Mouse (Mus musculus) left cerebral cortex, adult 8-10 months (tissue): Measurements from ENCODE around the gene Ifna7. TPM values are rescaled to one million over a fixed set of nuclear protein-coding genes. Genes with fewer than 3 reads are reported as not detected.
"Not testable (repeated sequence)": the region's sequence is repeated elsewhere in the genome, so short reads cannot be mapped to it uniquely, and the experiment has no call there.

Experiments used
- DNase-seq, 2 experiments: peaks; one replicate each; pipeline ENCODE4 v3.0.0; 2022; ENCODE audit warnings: low spot score in 2 of 2
- total RNA-seq, 4 experiments: library from RNA; stranded (reverse); gene quantifications; 2 replicates each; pipeline ENCODE4 v1.2.4; 2022

Ifna7 gene
- not detected for total RNA-seq

DNA sequence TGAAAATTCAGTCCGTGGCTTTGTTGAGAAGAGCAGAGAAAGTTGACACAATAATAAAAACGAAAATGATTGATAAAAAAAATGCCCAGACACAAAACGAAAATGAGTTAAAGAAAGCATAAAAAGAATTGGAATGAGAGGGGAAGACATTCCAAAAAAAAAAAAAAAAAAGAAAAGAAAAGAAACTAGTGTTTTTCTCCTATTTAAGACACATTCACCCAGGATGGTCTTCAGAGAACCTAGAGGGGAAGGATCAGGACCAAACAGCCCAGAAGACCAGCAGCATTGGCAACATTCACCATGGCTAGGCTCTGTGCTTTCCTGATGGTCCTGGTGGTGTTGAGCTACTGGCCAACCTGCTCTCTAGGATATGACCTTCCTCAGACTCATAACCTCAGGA, at the start of gene Ifna7:
Gene Ifna7 (plus strand): TSS at position 301 of the 400 bp plus-strand sequence.
- no peak for DNase-seq

DNA sequence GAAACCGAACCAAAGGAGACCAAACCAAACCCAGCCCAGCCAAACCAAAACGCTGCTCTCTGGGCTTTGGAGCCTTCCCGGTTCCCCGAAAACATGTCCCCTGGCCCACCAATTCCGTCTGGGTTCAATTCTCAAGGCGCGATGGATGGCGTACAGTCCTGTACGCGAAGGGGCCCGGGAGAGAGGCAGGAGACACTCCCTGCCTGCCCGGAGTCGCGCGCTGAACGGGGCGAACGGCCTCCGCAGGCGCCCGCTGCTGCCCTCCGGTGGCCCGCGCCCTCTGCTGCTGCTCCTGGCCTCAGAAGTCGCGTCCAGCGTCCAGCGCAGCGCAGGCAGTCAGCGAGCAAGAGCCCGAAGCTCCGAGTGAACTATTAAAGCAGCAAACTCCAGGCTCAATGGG, 42.5 kb upstream of the Ifna7 start, which contains the start of gene Gm13290:
Gene Gm13290 (plus strand): TSS at position 301 of the 400 bp plus-strand sequence.
- DNase-seq: not testable (repeated sequence)

DNA sequence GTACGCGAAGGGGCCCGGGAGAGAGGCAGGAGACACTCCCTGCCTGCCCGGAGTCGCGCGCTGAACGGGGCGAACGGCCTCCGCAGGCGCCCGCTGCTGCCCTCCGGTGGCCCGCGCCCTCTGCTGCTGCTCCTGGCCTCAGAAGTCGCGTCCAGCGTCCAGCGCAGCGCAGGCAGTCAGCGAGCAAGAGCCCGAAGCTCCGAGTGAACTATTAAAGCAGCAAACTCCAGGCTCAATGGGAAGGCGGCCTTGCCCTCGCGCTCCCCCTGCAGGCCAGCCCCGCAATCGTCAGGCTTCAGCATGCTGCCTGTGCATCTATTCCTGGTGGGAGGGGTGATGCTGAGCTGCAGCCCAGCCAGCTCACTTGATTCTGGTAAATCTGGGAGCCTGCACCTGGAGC, 39.4 kb upstream of the Ifna7 start, which contains the start of gene Gm13289:
Gene Gm13289 (plus strand): TSS at position 301 of the 400 bp plus-strand sequence.
- DNase-seq: not testable (repeated sequence)

DNA sequence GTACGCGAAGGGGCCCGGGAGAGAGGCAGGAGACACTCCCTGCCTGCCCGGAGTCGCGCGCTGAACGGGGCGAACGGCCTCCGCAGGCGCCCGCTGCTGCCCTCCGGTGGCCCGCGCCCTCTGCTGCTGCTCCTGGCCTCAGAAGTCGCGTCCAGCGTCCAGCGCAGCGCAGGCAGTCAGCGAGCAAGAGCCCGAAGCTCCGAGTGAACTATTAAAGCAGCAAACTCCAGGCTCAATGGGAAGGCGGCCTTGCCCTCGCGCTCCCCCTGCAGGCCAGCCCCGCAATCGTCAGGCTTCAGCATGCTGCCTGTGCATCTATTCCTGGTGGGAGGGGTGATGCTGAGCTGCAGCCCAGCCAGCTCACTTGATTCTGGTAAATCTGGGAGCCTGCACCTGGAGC, 36.5 kb upstream of the Ifna7 start, which contains the start of gene Gm13272:
Gene Gm13272 (plus strand): TSS at position 301 of the 400 bp plus-strand sequence.
- DNase-seq: not testable (repeated sequence)

DNA sequence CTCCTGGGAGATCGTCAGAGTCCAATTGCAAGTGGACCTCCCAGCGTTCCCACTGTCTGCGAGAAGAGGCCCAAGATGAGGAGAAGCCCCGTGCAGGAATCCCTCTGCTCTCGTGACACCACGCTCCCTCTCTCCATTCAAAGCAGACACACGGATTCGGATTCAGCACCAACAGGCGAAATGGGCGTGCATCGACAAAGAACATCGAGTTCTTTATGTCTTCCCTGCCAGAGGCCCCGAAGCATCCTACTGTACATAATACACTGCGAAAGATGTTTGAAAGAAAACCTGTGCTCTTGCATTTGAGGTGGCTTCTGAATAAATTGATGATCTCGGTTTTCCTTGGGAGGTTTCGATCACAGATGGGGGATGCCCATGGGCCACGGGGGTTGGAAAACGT, 35.7 kb upstream of the Ifna7 start:
- not testable (repeated sequence) for DNase-seq

DNA sequence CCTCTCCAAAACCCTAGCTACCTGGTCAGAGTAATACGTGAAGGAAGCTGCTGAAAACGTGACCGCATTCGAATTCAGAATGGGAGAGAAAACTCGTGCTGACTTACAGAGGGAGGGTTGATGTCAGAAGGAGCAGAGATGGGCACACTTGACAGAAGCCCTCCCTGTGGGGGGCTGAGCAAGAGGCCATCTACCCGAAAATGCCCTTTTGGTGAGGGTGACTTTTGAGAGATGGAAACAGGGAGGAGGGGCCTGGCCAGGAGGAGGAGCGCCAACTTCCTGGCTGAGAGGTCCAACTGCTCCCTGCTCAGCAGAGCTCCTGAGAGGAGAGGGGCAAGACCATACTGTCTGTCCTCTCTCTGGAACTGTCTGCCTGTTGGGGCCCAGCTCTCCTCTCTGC, 34.2 kb upstream of the Ifna7 start, which contains the start of gene Ifnz:
Gene Ifnz (plus strand): TSS at position 301 of the 400 bp plus-strand sequence.
- DNase-seq: not testable (repeated sequence)

DNA sequence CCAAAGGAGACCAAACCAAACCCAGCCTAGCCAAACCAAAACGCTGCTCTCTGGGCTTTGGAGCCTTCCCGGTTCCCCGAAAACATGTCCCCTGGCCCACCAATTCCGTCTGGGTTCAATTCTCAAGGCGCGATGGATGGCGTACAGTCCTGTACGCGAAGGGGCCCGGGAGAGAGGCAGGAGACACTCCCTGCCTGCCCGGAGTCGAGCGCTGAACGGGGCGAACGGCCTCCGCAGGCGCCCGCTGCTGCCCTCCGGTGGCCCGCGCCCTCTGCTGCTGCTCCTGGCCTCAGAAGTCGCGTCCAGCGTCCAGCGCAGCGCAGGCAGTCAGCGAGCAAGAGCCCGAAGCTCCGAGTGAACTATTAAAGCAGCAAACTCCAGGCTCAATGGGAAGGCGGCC, 33.7 kb upstream of the Ifna7 start:
- DNase-seq: not testable (repeated sequence)

DNA sequence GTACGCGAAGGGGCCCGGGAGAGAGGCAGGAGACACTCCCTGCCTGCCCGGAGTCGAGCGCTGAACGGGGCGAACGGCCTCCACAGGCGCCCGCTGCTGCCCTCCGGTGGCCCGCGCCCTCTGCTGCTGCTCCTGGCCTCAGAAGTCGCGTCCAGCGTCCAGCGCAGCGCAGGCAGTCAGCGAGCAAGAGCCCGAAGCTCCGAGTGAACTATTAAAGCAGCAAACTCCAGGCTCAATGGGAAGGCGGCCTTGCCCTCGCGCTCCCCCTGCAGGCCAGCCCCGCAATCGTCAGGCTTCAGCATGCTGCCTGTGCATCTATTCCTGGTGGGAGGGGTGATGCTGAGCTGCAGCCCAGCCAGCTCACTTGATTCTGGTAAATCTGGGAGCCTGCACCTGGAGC, 30.6 kb upstream of the Ifna7 start, which contains the start of gene Gm13276:
Gene Gm13276 (plus strand): TSS at position 301 of the 400 bp plus-strand sequence.
- not testable (repeated sequence) for DNase-seq

DNA sequence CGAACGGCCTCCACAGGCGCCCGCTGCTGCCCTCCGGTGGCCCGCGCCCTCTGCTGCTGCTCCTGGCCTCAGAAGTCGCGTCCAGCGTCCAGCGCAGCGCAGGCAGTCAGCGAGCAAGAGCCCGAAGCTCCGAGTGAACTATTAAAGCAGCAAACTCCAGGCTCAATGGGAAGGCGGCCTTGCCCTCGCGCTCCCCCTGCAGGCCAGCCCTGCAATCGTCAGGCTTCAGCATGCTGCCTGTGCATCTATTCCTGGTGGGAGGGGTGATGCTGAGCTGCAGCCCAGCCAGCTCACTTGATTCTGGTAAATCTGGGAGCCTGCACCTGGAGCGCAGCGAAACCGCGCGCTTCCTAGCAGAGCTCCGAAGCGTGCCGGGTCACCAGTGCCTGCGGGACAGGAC, 27.6 kb upstream of the Ifna7 start, which contains the start of gene Gm13277:
Gene Gm13277 (plus strand): TSS at position 231 of the 400 bp plus-strand sequence.
- peak; percentile 34 to 37 for DNase-seq

DNA sequence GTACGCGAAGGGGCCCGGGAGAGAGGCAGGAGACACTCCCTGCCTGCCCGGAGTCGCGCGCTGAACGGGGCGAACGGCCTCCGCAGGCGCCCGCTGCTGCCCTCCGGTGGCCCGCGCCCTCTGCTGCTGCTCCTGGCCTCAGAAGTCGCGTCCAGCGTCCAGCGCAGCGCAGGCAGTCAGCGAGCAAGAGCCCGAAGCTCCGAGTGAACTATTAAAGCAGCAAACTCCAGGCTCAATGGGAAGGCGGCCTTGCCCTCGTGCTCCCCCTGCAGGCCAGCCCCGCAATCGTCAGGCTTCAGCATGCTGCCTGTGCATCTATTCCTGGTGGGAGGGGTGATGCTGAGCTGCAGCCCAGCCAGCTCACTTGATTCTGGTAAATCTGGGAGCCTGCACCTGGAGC, 24.8 kb upstream of the Ifna7 start, which contains the start of gene Gm13278:
Gene Gm13278 (plus strand): TSS at position 301 of the 400 bp plus-strand sequence.
- not testable (repeated sequence) for DNase-seq

DNA sequence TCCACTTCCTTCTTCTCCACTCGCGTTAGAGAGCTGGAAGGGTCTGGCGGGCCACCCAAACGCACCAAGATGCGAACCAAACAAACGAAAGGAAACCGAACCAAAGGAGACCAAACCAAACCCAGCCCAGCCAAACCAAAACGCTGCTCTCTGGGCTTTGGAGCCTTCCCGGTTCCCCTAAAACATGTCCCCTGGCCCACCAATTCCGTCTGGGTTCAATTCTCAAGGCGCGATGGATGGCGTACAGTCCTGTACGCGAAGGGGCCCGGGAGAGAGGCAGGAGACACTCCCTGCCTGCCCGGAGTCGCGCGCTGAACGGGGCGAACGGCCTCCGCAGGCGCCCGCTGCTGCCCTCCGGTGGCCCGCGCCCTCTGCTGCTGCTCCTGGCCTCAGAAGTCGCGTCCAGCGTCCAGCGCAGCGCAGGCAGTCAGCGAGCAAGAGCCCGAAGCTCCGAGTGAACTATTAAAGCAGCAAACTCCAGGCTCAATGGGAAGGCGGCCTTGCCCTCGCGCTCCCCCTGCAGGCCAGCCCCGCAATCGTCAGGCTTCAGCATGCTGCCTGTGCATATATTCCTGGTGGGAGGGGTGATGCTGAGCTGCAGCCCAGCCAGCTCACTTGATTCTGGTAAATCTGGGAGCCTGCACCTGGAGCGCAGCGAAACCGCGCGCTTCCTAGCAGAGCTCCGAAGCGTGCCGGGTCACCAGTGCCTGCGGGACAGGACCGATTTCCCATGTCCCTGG, 21.9 kb upstream of the Ifna7 start, which contains the start of gene Gm13275:
Gene Gm13275 (plus strand): TSS at position 552 of the 740 bp plus-strand sequence.
- DNase-seq: peak; percentile 63 to 82

DNA sequence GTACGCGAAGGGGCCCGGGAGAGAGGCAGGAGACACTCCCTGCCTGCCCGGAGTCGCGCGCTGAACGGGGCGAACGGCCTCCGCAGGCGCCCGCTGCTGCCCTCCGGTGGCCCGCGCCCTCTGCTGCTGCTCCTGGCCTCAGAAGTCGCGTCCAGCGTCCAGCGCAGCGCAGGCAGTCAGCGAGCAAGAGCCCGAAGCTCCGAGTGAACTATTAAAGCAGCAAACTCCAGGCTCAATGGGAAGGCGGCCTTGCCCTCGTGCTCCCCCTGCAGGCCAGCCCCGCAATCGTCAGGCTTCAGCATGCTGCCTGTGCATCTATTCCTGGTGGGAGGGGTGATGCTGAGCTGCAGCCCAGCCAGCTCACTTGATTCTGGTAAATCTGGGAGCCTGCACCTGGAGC, 18.9 kb upstream of the Ifna7 start, which contains the start of gene Gm13279:
Gene Gm13279 (plus strand): TSS at position 301 of the 400 bp plus-strand sequence.
- not testable (repeated sequence) for DNase-seq

DNA sequence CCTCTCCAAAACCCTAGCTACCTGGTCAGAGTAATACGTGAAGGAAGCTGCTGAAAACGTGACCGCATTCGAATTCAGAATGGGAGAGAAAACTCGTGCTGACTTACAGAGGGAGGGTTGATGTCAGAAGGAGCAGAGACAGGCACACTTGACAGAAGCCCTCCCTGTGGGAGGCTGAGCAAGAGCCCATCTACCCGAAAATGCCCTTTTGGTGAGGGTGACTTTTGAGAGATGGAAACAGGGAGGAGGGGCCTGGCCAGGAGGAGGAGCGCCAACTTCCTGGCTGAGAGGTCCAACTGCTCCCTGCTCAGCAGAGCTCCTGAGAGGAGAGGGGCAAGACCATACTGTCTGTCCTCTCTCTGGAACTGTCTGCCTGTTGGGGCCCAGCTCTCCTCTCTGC, 16.7 kb upstream of the Ifna7 start, which contains the start of gene Gm13285:
Gene Gm13285 (plus strand): TSS at position 301 of the 400 bp plus-strand sequence.
- DNase-seq: not testable (repeated sequence)

DNA sequence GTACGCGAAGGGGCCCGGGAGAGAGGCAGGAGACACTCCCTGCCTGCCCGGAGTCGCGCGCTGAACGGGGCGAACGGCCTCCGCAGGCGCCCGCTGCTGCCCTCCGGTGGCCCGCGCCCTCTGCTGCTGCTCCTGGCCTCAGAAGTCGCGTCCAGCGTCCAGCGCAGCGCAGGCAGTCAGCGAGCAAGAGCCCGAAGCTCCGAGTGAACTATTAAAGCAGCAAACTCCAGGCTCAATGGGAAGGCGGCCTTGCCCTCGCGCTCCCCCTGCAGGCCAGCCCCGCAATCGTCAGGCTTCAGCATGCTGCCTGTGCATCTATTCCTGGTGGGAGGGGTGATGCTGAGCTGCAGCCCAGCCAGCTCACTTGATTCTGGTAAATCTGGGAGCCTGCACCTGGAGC, 13.1 kb upstream of the Ifna7 start, which contains the start of gene Gm13287:
Gene Gm13287 (plus strand): TSS at position 301 of the 400 bp plus-strand sequence.
- DNase-seq: not testable (repeated sequence)

DNA sequence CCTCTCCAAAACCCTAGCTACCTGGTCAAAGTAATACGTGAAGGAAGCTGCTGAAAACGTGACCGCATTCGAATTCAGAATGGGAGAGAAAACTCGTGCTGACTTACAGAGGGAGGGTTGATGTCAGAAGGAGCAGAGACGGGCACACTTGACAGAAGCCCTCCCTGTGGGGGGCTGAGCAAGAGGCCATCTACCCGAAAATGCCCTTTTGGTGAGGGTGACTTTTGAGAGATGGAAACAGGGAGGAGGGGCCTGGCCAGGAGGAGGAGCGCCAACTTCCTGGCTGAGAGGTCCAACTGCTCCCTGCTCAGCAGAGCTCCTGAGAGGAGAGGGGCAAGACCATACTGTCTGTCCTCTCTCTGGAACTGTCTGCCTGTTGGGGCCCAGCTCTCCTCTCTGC, 10.8 kb upstream of the Ifna7 start, which contains the start of gene Gm13288:
Gene Gm13288 (plus strand): TSS at position 301 of the 400 bp plus-strand sequence.
- DNase-seq: not testable (repeated sequence)

DNA sequence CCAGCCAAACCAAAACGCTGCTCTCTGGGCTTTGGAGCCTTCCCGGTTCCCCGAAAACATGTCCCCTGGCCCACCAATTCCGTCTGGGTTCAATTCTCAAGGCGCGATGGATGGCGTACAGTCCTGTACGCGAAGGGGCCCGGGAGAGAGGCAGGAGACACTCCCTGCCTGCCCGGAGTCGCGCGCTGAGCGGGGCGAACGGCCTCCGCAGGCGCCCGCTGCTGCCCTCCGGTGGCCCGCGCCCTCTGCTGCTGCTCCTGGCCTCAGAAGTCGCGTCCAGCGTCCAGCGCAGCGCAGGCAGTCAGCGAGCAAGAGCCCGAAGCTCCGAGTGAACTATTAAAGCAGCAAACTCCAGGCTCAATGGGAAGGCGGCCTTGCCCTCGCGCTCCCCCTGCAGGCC, 10.3 kb upstream of the Ifna7 start:
- DNase-seq: not testable (repeated sequence)

DNA sequence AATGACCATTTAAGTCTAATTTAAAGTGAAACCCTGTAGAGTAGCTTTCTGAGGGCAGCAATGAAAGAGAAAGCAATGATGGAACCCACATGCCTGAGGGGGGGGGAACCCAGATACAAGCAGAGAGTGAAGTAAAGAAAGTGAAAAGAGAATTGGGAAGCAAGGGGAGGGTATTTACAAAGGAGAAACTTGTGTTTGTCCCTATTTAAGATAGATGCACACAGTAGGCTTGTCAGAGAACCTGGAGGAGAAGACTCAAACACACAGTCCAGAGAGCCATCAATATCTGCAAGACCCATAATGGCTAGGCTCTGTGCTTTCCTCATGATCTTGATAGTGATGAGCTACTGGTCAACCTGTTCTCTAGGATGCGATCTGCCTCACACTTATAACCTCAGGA, 3.6 kb downstream of the Ifna7 start, which contains the start of gene Ifna11:
Gene Ifna11 (plus strand): TSS at position 301 of the 400 bp plus-strand sequence.
- DNase-seq: no peak

DNA sequence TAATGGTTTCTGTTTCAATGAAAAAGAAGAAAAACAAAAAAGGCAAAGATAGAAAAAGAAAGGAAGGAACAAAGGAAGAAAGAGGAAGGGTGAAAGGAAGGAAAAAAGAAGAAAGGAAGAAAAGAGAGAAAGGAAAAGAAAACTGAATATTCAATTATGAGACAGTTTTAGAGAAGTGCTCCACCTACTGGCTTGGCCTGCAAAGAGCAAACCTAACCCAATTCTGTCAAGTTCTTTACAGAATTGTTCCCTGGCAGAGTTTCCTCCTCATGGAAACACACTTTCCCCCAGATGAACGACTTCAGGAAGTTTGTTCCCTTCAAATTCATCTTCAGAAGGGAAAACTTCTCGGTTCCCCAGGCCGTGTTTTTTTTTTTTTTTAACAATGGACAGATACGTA, 7.0 kb downstream of the Ifna7 start:
- DNase-seq: no peak

DNA sequence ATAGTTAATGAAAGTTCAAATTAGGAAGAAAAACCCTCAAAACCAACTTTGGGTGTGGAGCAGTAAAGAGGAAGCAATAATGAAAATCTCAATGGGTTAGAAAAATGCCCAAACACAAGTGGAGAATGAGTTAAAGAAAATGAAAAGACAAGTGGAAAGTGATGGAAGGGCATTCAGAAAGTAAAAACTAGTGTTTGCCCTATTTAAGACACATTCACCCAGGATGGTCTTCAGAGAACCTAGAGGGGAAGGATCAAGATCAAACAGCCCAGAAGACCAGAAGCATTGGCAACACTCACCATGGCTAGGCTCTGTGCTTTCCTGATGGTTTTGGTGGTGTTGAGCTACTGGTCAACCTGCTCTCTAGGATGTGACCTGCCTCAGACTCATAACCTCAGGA, 11.1 kb downstream of the Ifna7 start, which contains the start of gene Ifna6:
Gene Ifna6 (plus strand): TSS at position 301 of the 400 bp plus-strand sequence.
- DNase-seq: not testable (repeated sequence)

DNA sequence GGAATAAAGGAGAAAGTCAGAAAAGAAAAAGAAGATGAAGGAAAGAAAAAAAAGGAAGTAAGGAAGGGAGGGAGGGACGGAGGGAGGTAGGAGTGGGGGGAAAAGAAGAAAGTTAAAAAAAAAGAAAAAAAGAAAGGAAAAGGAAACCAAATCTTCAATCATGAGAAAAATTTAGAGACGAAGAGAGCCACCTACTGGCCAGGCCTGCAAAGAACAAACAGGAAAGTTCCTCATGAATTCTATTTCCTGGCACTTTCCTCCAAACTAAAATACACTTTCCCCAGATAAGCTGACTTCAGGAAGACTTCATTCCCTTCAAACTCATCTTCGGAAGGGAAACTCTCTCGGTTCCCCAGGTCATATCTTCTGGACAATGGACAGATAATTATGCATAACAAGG, 14.5 kb downstream of the Ifna7 start:
- no peak for DNase-seq

DNA sequence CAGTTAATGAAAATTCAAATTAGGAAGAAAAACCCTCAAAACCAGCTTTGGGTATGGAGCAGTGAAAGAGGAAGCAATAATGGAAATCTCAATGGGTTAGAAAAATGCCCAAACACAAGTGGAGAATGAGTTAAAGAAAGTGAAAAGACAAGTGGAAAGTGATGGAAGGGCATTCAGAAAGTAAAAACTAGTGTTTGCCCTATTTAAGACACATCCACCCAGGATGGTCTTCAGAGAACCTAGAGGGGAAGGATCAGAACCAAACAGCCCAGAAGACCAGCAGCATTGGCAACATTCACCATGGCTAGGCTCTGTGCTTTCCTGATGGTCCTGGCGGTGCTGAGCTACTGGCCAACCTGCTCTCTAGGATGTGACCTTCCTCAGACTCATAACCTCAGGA, 19.2 kb downstream of the Ifna7 start, which contains the start of gene Ifna5:
Gene Ifna5 (plus strand): TSS at position 301 of the 400 bp plus-strand sequence.
- not testable (repeated sequence) for DNase-seq

DNA sequence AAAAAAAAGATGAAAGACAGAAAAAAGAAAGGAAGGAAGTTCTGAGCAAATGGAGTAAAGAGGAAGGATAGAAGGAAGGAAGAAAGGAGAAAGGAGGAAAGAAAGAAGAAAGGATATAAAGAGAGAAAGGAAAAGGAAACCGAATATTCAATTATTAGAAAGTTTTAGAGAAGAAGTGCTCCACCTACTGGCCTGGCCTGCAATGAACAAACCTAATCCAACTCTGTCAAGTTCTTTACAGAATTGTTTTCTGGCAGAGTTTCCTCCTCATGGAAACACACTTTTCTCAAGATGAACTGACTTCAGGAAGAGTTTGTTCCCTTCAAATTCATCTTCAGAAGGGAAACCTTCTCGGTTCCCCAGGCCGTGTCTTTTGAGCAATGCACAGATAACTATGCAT, 22.8 kb downstream of the Ifna7 start:
- DNase-seq: no peak
